In the genomic region with DNA sequence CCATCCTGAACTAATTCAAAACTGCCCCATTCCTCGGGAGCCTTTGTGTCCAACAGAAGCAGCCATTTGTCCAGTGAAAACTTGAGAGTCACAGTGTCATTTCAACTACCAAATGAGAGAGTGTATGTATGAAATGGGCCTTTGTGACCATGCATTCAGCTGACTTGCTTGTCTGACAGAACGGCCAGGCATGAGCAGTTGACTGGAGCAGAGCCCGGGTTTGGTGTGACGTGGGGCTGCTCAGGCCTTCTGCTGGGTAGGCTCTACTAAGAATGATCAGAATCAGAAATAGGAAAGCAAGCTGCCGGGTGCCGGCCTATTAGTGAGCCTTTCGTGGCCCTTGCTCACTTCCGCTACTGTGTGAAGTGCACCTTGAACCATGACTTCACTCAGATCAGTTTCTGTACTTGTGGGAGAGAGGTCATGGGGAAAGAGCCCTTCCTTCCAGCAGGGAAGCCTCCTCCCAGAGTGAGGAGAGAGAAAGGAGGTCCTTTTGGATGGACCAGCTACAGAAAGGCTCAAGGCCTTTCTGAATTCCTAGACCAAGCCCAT, we compare ENCODE assay signal across 23 mouse cellular contexts. TPM values are rescaled to one million over a fixed set of nuclear protein-coding genes. Genes with fewer than 3 reads are reported as not detected.
DNase-seq lines count a peak whose midpoint lies in the region; ATAC-seq and TF ChIP-seq lines count a peak whose summit lies in the region.
"Had no signal": no experiment of that assay in that cellular context is flagged by ENCODE, and none has a peak within 500 bp of the region (broad histone marks: within the 10 kb centered on the region; RNA-seq: fewer than 3 reads in every experiment).

No protein-coding gene starts in this region.

- H3K4me1 ChIP-seq in hindbrain, postnatal 0 days (ENCODE audit: insufficient read depth, low read length): peaks cover 26% of the 10 kb centered on the region
- peaks cover 26% of the 10 kb centered on the region for H3K4me1 ChIP-seq in hindbrain, embryonic 16.5 days (ENCODE audit: control insufficient read depth, insufficient read depth, low read depth, low read length)
- peaks cover 12% of the 10 kb centered on the region for H3K4me1 ChIP-seq in midbrain, postnatal 0 days (ENCODE audit: insufficient read depth, low read length)
- H3K4me1 ChIP-seq in midbrain, embryonic 11.5 days (ENCODE audit: control insufficient read depth, insufficient read depth, low read length): peaks cover 19% of the 10 kb centered on the region; the same call in 1 of the 2 replicates
- H3K4me1 ChIP-seq in forebrain, embryonic 12.5 days: peaks cover 30% of the 10 kb centered on the region

- no peak overlapping the region for H3K9ac ChIP-seq in hindbrain, postnatal 0 days (replicated peaks; ENCODE audit: low read length)
- H3K9ac ChIP-seq in hindbrain, embryonic 16.5 days (ENCODE audit: low read depth, low read length): no peak overlapping the region
- no peak overlapping the region for H3K9ac ChIP-seq in midbrain, postnatal 0 days (replicated peaks; ENCODE audit: low read length, poor library complexity, severe bottlenecking)
- H3K9ac ChIP-seq in midbrain, embryonic 11.5 days (ENCODE audit: low read length): no peak overlapping the region
- no peak overlapping the region for H3K9ac ChIP-seq in forebrain, embryonic 12.5 days
- H3K9ac ChIP-seq: embryonic facial prominence, embryonic 15.5 days; forebrain, postnatal 0 days; liver, embryonic 13.5 days; lung, embryonic 15.5 days had no signal

- DNase-seq in hindbrain, postnatal 0 days (ENCODE audit: low spot score): peak; percentile 36
- peak; percentile 24 to 62 for DNase-seq in kidney, postnatal 25 days
- DNase-seq in kidney, postnatal 4 days: no peak
- peak; percentile 31 for DNase-seq in midbrain, postnatal 0 days (ENCODE audit: low spot score)
- DNase-seq in midbrain, embryonic 11.5 days (ENCODE audit: low spot score, missing footprints): no peak
- peak; percentile 18 for DNase-seq in yolk sac, embryonic 10.5 days (ENCODE audit: low spot score)
- DNase-seq: adrenal gland, postnatal 10 days; forebrain, postnatal 0 days; heart, postnatal 10 days; left cerebral cortex, postnatal 4 days; liver, embryonic 13.5 days; lung, postnatal 4 days; spleen, adult 18-20 months; thymus, adult 18-20 months; thymus, postnatal 4 days had no signal

- no peak overlapping the region for H3K4me3 ChIP-seq in hindbrain, postnatal 0 days (ENCODE audit: low read length)
- H3K4me3 ChIP-seq in hindbrain, embryonic 16.5 days (ENCODE audit: low read length): no peak overlapping the region
- H3K4me3 ChIP-seq in midbrain, postnatal 0 days (ENCODE audit: low read depth, low read length): no peak overlapping the region
- no peak overlapping the region for H3K4me3 ChIP-seq in midbrain, embryonic 11.5 days (ENCODE audit: low read depth, low read length)
- H3K4me3 ChIP-seq in forebrain, embryonic 12.5 days (replicated peaks): no peak overlapping the region
- H3K4me3 ChIP-seq: embryonic facial prominence, embryonic 15.5 days; liver, embryonic 13.5 days; lung, embryonic 15.5 days had no signal

- TF ChIP-seq CTCF in hindbrain, postnatal 0 days (IDR thresholded peaks at IDR 0.05; ENCODE audit: low read depth): no peak
- TF ChIP-seq CTCF in midbrain, postnatal 0 days (IDR thresholded peaks at IDR 0.05): no peak

- no peaks in the 10 kb centered on the region for H3K27me3 ChIP-seq in hindbrain, postnatal 0 days (ENCODE audit: insufficient read depth, low read length)
- no peaks in the 10 kb centered on the region for H3K27me3 ChIP-seq in hindbrain, embryonic 16.5 days (replicated peaks; ENCODE audit: control insufficient read depth, insufficient read depth, low read length)
- H3K27me3 ChIP-seq in midbrain, postnatal 0 days (ENCODE audit: insufficient read depth, low read length): no peaks in the 10 kb centered on the region
- no peaks in the 10 kb centered on the region for H3K27me3 ChIP-seq in midbrain, embryonic 11.5 days (ENCODE audit: control insufficient read depth, insufficient read depth, low read length)
- H3K27me3 ChIP-seq in forebrain, embryonic 12.5 days: no peaks in the 10 kb centered on the region
- H3K27me3 ChIP-seq: embryonic facial prominence, embryonic 15.5 days; lung, embryonic 15.5 days had no signal

- no peaks in the 10 kb centered on the region for H3K36me3 ChIP-seq in hindbrain, postnatal 0 days (ENCODE audit: insufficient read depth, low read length)
- 0 out of 2 replicates have a peak, but pooled peaks cover 2% of the 10 kb centered on the region for H3K36me3 ChIP-seq in hindbrain, embryonic 16.5 days (ENCODE audit: control insufficient read depth, insufficient read depth, low read length)
- H3K36me3 ChIP-seq in midbrain, postnatal 0 days (ENCODE audit: insufficient read depth, low read length): peaks cover 8% of the 10 kb centered on the region; the same call in 1 of the 2 replicates
- H3K36me3 ChIP-seq in midbrain, embryonic 11.5 days (ENCODE audit: control insufficient read depth, insufficient read depth, low read length): no peaks in the 10 kb centered on the region
- 0 out of 2 replicates have a peak, but pooled peaks cover 4% of the 10 kb centered on the region for H3K36me3 ChIP-seq in forebrain, embryonic 12.5 days (replicated peaks)
- H3K36me3 ChIP-seq: embryonic facial prominence, embryonic 15.5 days; G1E; liver, embryonic 13.5 days; lung, embryonic 15.5 days had no signal

- ATAC-seq in hindbrain, postnatal 0 days: no peak
- ATAC-seq in hindbrain, embryonic 16.5 days: no peak
- ATAC-seq in midbrain, postnatal 0 days (ENCODE audit: low FRiP score): no peak
- ATAC-seq in midbrain, embryonic 11.5 days (ENCODE audit: low FRiP score): no peak
- no peak for ATAC-seq in forebrain, embryonic 12.5 days (ENCODE audit: low FRiP score)
- ATAC-seq: activated CD4-positive, CD25-positive, alpha-beta regulatory T cell, adult 4 months; forebrain, postnatal 0 days; inflammation-experienced regulatory T-cells, adult 6 months had no signal

- no peak overlapping the region for H3K4me2 ChIP-seq in hindbrain, postnatal 0 days (ENCODE audit: low read depth, low read length)
- H3K4me2 ChIP-seq in hindbrain, embryonic 16.5 days (ENCODE audit: low read length): no peak overlapping the region
- no peak overlapping the region for H3K4me2 ChIP-seq in midbrain, postnatal 0 days (ENCODE audit: low read depth, low read length, poor library complexity, severe bottlenecking)
- no peak overlapping the region for H3K4me2 ChIP-seq in midbrain, embryonic 11.5 days
- no peak overlapping the region for H3K4me2 ChIP-seq in forebrain, embryonic 12.5 days
- H3K4me2 ChIP-seq: embryonic facial prominence, embryonic 15.5 days; heart, embryonic 11.5 days; liver, embryonic 13.5 days; lung, embryonic 15.5 days had no signal

- H3K27ac ChIP-seq in hindbrain, postnatal 0 days: no peak overlapping the region
- no peak overlapping the region for H3K27ac ChIP-seq in hindbrain, embryonic 16.5 days (ENCODE audit: low read depth, low read length)
- no peak overlapping the region for H3K27ac ChIP-seq in midbrain, postnatal 0 days (ENCODE audit: low read depth, low read length)
- H3K27ac ChIP-seq in midbrain, embryonic 11.5 days (ENCODE audit: low read depth, low read length): no peak overlapping the region
- no peak overlapping the region for H3K27ac ChIP-seq in forebrain, embryonic 12.5 days
- H3K27ac ChIP-seq: embryonic facial prominence, embryonic 15.5 days; liver, embryonic 13.5 days; lung, embryonic 15.5 days had no signal

- 74% methylated on average over 8 of the region's 8 CpGs for WGBS in hindbrain, postnatal 0 days
- WGBS in hindbrain, embryonic 16.5 days: 85% methylated on average over 8 of the region's 8 CpGs
- 80% methylated on average over 8 of the region's 8 CpGs for WGBS in midbrain, postnatal 0 days
- WGBS in midbrain, embryonic 11.5 days: 92% methylated on average over 8 of the region's 8 CpGs
- 91% methylated on average over 8 of the region's 8 CpGs for WGBS in forebrain, embryonic 12.5 days

- no peaks in the 10 kb centered on the region for H3K9me3 ChIP-seq in hindbrain, postnatal 0 days (ENCODE audit: low read length)
- no peaks in the 10 kb centered on the region for H3K9me3 ChIP-seq in hindbrain, embryonic 16.5 days (ENCODE audit: control insufficient read depth, low read length)
- no peaks in the 10 kb centered on the region for H3K9me3 ChIP-seq in midbrain, postnatal 0 days (ENCODE audit: low read length)
- no peaks in the 10 kb centered on the region; the same call in 1 of the 2 replicates for H3K9me3 ChIP-seq in midbrain, embryonic 11.5 days (ENCODE audit: control insufficient read depth, low read length)
- H3K9me3 ChIP-seq in forebrain, embryonic 12.5 days: no peaks in the 10 kb centered on the region
- H3K9me3 ChIP-seq: embryonic facial prominence, embryonic 15.5 days; liver, embryonic 13.5 days; lung, embryonic 15.5 days had no signal

RNA-seq across cellular contexts. Expression of a gene that starts 4.4 kb away (rescaled TPM):
- 51.7 and 55.8 TPM in 2 replicates for total RNA-seq in hindbrain, postnatal 0 days (2014; rRNA removed)
- polyA plus RNA-seq in hindbrain, postnatal 0 days (2015; fragmentation: Nextera tagmentation; extraction: Ambion mirVana): 134 and 137 TPM in 2 replicates
- polyA plus RNA-seq in hindbrain, embryonic 16.5 days (2015; fragmentation: Nextera tagmentation; extraction: Ambion mirVana): 151 and 153 TPM in 2 replicates
- 105 and 112 TPM in 2 replicates for total RNA-seq in midbrain, postnatal 0 days (2014; rRNA removed)
- polyA plus RNA-seq in midbrain, postnatal 0 days (2015; fragmentation: Nextera tagmentation; extraction: Ambion mirVana): 172 and 175 TPM in 2 replicates
- polyA plus RNA-seq in midbrain, embryonic 11.5 days (2014; fragmentation: Nextera tagmentation; extraction: Ambion mirVana): 35.0 and 40.5 TPM in 2 replicates
- polyA plus RNA-seq in forebrain, embryonic 12.5 days (2016; fragmentation: Nextera tagmentation; extraction: Ambion mirVana): 58.4 and 60.5 TPM in 2 replicates
- polyA plus RNA-seq: G1E had no signal

RNA-seq across cellular contexts. Expression of a gene that starts 49.0 kb away (rescaled TPM):
- 86.7 and 89.5 TPM in 2 replicates for total RNA-seq in hindbrain, postnatal 0 days (2014; rRNA removed)
- polyA plus RNA-seq in hindbrain, postnatal 0 days (2015; fragmentation: Nextera tagmentation; extraction: Ambion mirVana): 59.1 and 59.2 TPM in 2 replicates
- polyA plus RNA-seq in hindbrain, embryonic 16.5 days (2015; fragmentation: Nextera tagmentation; extraction: Ambion mirVana): 67.0 and 68.4 TPM in 2 replicates
- 77.5 and 78.3 TPM in 2 replicates for total RNA-seq in midbrain, postnatal 0 days (2014; rRNA removed)
- 64.5 and 64.6 TPM in 2 replicates for polyA plus RNA-seq in midbrain, postnatal 0 days (2015; fragmentation: Nextera tagmentation; extraction: Ambion mirVana)
- polyA plus RNA-seq in midbrain, embryonic 11.5 days (2014; fragmentation: Nextera tagmentation; extraction: Ambion mirVana): 32.5 and 35.4 TPM in 2 replicates
- polyA plus RNA-seq in forebrain, embryonic 12.5 days (2016; fragmentation: Nextera tagmentation; extraction: Ambion mirVana): 52.5 and 56.4 TPM in 2 replicates

Comparison
In these comparisons a context has a peak if more than half of its experiments do, and no peak if none do; other contexts are left out.
1. DNase-seq: peak in hindbrain, postnatal 0 days (single experiment), kidney, postnatal 25 days (2 of 2), midbrain, postnatal 0 days (single experiment) and yolk sac, embryonic 10.5 days (single experiment); none in kidney, postnatal 4 days (0 of 2) and midbrain, embryonic 11.5 days (single experiment).